Mouse (Mus musculus) hindlimb bud, embryonic 11.5 days (tissue): ENCODE measurements at regions not wholly inside any gene's neighbourhood (a gene's known extent, or its start where the extent isn't known, plus 50 kb on each side); places are given as distances from the start of the nearest gene placed in this dataset.

Experiments
- DNase-seq: peaks from one replicate; pipeline ENCODE4 v3.0.0-alpha.2; 2012; ENCODE audit warnings: low read depth, low spot score; ENCODE audit errors: extremely low spot score

DNA sequence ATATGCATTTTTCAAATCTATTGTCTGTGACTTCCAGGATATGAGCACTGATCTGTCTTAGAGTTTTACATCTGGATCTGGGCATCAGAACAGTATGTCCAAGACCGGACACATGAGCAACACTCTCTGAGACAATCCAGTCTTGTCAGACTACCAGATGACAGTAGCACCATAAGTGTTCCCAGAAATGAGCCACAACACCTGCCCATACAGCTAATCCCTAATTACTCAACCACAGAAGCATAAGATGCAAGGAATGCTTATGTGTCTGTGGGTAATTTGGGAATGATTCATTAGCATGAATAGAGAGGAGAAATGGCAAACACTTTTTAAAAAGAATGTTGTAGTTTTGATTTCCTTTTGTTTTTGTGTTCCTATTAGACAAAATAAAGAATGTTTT is 457.6 kb downstream of the Pros1 start:
- DNase-seq, result no peak

DNA sequence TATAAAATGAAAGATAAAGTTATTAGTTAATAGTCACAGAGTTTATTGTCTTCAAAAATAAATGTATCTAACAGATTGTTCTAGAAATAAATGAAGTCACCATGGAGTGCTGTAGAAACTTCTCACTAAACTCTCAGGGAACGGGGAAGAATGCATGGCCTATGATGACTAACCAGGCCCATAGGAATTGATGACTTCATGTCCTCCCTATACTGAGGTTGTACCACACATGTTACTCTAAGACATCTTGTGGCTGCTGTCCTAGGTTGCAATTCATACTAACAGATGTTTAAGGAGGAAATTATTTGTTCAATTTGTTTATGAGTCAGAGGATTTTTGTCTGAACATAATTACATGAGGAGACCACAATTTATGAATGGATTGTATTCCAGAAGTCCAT is 459.4 kb downstream of the Pros1 start:
- no peak for DNase-seq

GRCm38 (mm10) chr16:63319602-63320001 is 465.5 kb downstream of the Pros1 start:
- DNase-seq, result no peak

- no peak for DNase-seq
These were observed 497.5 kb downstream of the Pros1 start for GRCm38 (mm10) chr16:63351511-63352125.

- DNase-seq, result no peak
These were observed 494.1 kb downstream of the Epha3 start for GRCm38 (mm10) chr16:63369868-63370267.

- no peak for DNase-seq
These were observed 492.7 kb downstream of the Epha3 start for GRCm38 (mm10) chr16:63371275-63371674.

DNA sequence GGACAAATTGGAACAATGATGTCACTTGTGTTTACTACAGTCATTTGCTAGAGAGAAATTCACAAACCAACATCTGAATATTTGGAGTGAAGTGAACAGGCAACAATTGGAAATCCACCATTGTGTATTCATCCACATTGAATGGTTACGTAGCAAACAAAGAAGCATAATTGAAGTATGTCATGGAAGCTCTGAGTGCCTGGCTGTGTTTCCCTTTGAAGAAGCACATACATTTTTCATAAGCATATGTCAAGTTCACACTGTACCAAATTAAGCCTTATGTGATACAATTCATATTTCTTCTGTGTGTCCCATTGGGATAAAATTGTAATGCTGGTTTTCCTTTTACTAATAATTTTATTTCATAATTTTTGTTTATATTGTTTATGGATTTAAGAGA is 459.0 kb downstream of the Epha3 start:
- no peak for DNase-seq

DNA sequence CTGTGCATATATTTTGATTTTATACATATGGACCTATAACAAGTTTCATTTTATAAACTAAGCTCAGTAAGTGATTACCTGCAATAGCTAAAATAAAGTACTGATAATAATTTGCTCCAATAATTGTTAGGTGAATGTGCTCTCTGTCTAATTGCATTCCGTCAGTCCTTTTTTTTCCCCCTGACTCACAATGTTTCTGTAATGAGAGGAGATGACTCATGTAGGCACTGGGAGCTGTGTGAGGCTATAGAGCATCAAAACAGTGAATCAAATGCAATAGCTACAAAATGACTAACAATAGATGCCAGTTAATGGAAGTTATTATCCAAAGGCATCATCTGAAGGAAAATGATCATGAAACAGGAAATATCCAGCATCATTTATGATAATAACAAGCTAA is 451.3 kb downstream of the Epha3 start:
- DNase-seq, result no peak

DNA sequence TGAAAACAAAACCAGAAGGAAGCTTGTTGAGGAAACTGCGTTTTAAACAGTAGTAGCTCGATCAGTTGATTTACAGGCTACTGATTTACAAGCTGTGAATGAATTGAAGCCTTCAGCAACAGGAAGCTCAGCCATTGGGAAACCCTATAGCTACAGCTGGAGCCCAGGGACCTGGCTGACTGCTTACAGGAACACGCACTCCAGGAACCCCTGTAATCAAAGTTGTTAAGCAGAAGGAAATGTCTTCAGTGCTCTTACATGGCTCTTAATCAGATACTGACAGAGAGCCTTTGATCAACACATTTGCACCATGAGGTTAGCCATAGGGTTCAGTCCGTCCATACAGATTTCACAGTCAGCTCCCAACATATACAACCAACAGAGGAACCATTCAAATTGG is 411.7 kb downstream of the Epha3 start:
- peak; percentile 88 for DNase-seq

- DNase-seq, result no peak
These were observed 397.4 kb downstream of the Epha3 start for GRCm38 (mm10) chr16:63466615-63467014.

- DNase-seq, result no peak
These were observed 395.1 kb downstream of the Epha3 start for GRCm38 (mm10) chr16:63468851-63469250.
